Mouse (Mus musculus) CD4-positive, CD25-positive, alpha-beta regulatory T cell, adult 2 months (primary cell): ENCODE data around the gene Cdc42bpa.

Source experiments
- DNase-seq: peaks from one replicate; pipeline ENCODE4 v3.0.0-alpha.2; 2012; ENCODE audit warnings: low read depth, low spot score

Gene Cdc42bpa

DNA sequence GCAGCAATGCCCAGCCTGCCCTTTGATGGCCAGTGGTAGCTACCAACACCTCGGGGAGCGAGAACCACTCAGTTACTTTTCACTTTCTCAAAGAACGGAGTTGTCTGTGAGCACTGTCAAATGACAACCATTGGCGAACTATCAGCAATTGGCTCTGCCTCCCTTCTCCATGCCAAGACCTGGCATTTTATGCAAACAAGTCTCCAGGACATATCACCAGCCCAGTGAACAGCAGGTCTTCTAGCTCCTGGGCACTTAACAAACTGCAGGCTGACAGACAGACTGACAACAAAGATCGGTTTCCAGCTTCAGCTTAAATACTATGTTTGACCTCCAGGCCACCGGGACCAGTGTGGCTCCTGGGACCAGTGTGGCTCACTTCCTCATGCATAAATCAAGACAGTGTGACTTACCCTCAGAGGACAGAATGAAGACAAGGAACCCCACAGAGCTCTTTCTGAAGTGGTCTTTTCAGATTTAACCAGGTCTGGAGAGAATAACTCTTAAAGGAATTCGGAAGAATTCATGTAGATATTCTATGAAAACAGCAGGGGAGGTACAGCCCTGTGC, 231.5 kb downstream of the Cdc42bpa start:
- DNase-seq, result no peak

DNA sequence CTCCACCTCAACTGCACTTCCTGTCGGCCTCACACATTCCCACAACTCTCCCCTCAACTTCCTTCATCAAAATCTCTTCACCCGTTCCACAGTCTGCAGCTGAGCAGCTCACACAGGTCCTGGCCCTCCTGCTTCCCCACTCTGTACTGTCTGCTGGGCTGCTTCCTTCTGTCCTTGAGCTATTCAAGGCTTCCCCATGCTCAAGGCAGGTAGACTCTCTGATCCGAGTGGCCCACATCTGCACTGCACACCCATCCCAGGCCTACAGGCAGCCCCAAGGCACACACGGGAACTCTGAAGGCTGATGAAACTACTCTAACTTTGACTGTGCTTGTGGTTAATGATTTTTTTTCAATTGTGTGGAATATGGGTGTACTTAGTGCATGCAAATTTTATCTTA, 232.6 kb downstream of the Cdc42bpa start:
- no peak for DNase-seq

DNA sequence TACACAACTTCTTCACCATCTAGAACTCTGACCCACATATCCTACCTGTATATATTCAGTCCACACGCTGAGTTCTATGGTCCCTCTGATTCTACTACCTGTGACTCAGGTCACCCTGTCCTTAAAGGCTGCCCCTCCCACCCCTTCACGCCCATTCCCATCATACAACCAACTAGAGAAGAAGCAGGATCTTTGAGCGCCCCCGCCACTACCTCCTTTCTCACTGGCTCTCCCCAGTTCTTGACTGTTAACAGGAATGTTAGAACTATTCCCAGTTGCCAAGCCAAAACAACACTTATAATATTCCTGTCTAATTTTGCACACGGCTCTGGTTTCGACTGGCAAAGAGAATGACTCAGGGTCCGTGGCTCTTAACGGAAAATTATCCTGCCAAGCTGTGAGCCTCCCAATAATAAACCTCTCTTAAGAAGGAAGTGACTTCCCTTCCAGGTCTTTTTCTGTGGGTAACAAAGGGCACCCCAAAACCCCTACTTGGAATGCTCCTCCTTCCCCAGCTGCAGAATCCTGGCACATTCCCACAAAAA, 233.2 kb downstream of the Cdc42bpa start:
- DNase-seq, result no peak

GRCm38 (mm10) chr1:180194048-180194447, 233.8 kb downstream of the Cdc42bpa start:
- DNase-seq, result no peak

DNA sequence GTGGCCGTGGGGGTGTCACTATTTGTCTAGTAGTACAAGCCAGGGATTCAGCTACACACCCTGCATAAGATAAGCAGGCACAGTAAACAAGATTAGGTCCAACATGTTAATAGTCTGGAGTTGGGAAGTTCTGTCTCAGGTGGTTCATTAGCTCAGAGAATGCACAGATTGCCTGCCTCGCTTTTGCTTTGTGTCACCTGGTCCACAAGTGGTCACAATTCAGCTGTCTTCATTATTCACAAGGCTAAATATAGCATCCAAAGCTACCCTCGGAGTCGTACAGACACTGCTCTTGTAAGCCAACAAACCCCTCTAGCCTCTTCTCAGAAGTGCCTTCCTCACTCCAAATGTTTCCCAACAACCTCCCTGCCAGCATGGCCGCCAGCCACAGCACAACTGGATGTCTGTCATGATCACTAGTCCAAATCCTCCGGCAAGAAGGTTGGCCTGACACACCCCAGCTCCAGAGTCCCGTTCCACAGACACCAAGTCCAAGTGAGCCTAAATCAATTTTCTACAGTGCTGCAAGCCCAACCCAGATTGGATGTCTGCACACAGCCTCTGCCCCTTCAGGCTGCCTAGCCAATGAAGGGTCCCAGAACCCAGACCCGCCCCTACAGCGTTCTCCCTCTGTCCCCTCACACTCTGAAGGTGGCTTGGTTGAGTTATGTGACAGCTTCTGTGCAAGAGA, 234.7 kb downstream of the Cdc42bpa start:
- peak; percentile 45 for DNase-seq

DNA sequence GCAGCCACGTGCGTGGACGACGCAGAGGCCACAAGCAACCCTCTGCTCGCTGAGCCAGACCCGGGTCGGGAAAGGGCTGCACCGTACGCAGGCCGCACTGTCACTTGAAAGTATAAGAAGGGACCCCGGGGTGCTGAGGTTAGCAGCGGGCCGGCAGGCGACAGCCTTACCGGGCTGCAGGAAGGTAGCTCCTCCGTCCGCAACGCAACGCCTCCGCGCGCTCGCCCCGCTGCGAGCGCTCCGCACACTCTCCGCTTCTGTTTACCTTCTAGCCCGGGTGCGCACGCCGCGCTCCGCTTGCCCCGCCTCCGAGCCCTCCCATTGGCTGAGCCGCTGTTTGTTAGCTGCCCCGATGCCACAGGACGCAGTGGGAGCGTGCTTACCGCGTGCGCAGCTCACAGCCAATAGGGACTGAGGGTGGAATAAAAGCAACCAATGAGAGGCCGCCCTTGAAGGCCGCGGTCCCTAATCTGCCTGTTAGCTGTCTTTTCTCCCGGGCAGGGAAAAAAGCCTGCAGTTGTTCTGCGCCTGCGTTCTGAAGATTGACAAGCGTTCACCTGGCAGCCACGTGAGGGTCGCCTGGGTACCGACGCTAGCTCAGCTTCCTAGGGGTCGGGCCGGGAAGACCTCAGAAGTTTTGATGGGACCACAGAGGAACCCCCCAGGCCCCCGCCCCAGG, 235.6 kb downstream of the Cdc42bpa start:
- DNase-seq, result peak; percentile 99

GRCm38 (mm10) chr1:180196508-180196907, 236.2 kb downstream of the Cdc42bpa start:
- no peak for DNase-seq

GRCm38 (mm10) chr1:180197956-180198355, 237.7 kb downstream of the Cdc42bpa start:
- no peak for DNase-seq

- peak; percentile 75 for DNase-seq
These were observed 238.9 kb downstream of the Cdc42bpa start, which contains the start of gene Coq8a for GRCm38 (mm10) chr1:180198959-180199714. Coq8a (minus strand) TSS chr1:180199602.

GRCm38 (mm10) chr1:180199715-180200050, 239.4 kb downstream of the Cdc42bpa start:
- DNase-seq, result no peak

DNA sequence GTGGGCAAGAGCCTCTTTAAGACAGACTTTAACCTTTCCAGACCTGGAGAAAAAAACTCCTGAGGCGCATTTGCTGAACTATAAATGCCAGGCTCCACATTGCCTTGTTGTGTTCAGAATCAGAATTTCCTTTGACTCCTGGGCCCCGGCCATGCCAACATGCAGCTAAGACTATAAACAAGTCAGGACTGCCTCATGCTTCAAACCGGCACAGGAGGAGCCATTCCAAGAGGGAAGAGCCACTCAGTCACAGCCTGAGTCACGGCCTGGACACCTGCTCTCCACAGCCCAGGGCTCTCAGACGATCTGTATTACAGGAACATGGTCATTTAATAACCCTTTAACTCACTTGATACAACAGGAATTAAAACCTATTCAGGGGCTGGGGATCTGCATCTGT, 240.4 kb downstream of the Cdc42bpa start:
- no peak for DNase-seq

GRCm38 (mm10) chr1:180208370-180208769, 248.1 kb downstream of the Cdc42bpa start:
- no peak for DNase-seq

- DNase-seq, result no peak
These were observed 249.8 kb downstream of the Cdc42bpa start for GRCm38 (mm10) chr1:180210031-180210432.

- DNase-seq, result no peak
These were observed 250.6 kb downstream of the Cdc42bpa start for GRCm38 (mm10) chr1:180210781-180211271.

- DNase-seq, result no peak
These were observed 252.6 kb downstream of the Cdc42bpa start for GRCm38 (mm10) chr1:180212911-180213310.

- peak; percentile 89 for DNase-seq
These were observed 254.8 kb downstream of the Cdc42bpa start for GRCm38 (mm10) chr1:180215044-180215443.
